Mouse (Mus musculus) lung, postnatal 36 days (tissue): Measurements from ENCODE around the gene C130026I21Rik.
"Not testable (repeated sequence)": the region's sequence is repeated elsewhere in the genome, so short reads cannot be mapped to it uniquely, and the experiment has no call there.

Experiments
- DNase-seq: peaks from one replicate; pipeline ENCODE4 v3.0.0; 2022; ENCODE audit warnings: mixed read lengths

C130026I21Rik gene

DNA sequence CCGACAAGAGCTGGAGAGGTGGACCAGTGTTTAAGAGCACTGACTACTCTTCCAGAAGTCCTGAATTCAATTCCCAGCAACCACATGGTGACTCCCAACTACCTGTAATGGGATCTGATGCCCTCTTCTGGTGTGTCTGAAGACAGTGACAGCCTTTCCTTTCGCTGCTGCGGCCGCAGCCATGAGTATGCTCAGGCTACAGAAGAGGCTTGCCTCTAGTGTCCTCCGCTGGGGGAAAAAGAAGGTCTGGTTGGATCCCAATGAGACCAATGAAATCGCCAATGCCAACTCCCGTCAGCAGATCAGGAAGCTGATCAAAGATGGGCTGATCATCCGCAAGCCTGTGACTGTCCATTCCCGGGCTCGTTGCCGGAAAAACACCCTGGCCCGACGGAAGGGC is 258.4 kb downstream of the C130026I21Rik start:
- not testable (repeated sequence) for DNase-seq

DNA sequence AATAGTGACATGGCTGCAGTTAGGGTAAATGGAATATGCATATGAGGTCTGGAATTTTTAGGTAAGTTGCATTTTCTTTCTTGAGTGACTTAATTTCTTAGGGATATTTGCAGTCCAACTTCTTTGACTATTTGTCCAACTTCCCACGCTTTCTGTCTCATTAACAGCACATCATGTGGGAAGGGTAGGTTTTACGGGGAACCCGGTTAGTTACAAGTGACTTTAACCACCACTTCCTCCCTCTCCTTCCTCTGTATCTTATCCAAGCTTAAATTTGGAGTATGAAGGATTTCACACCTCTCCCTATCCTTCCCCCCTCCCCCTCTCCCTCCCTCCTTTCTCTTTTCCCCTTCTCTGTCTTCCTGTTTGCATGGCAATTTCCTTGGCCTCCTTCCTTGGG is 259.4 kb downstream of the C130026I21Rik start:
- not testable (repeated sequence) for DNase-seq

DNA sequence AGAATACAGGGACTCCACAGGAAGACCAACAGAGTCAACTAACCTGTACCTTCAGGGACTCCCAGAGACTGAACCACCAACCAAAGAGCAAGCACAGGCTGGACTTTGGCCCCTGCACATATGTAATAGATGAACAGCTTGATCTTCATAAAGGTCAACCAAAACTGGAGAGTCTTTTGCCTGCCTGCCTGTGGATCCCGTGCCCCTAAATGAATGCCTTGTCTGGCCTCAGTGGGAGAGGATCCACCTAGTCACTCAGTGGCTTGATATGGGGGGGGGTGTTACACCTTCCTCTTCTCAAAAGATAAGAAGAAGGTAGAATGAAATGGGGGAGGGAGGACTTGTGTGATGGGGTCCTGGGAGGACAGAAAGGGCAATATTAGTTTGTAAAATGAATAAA is 262.6 kb downstream of the C130026I21Rik start:
- DNase-seq: not testable (repeated sequence)

DNA sequence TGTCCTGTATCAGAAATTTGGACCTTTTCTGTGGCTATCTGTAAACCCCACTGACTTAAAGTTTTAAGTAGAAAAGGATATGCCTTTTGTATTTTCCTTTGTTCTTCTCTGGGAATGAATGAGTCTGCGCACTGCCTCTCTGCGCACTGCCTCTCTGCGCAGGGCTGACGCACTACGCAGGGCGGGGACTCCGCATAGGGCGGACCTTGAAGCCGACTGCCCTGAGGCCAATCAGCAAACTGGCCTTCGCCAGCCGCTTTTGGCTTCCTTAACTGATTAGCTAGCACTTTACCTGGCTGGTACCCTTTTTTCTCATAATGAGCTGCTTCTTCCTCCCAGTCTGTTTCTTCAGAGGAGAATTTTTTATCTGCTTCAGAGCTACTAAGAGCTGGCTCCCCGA is 271.1 kb downstream of the C130026I21Rik start:
- not testable (repeated sequence) for DNase-seq

DNA sequence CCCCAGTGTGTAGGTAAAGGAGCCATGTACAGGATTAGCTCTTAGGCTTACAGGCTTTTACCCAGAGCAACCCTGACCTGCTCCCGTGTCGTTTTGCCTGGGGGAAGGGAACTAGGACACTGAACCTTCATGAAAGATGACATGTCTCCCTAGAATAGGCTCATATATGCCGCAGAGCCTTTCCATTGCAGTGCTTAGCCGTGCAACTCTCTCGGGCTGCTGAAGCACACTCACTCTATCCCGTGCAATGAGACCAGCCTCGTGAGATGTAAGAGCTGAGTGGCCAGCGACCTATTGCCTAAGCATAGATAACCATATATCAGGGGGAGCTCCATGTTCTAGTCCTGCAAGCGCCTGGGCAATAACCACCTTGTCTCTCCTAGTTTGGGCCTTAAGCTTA is 274.1 kb downstream of the C130026I21Rik start:
- not testable (repeated sequence) for DNase-seq

- not testable (repeated sequence) for DNase-seq
Observed at GRCm38 (mm10) chr1:84994461-84994860, 275.9 kb downstream of the C130026I21Rik start.

- DNase-seq: not testable (repeated sequence)
Observed at GRCm38 (mm10) chr1:84993688-84994319, 276.6 kb downstream of the C130026I21Rik start.

GRCm38 (mm10) chr1:84993235-84993634 is 277.1 kb downstream of the C130026I21Rik start:
- DNase-seq: not testable (repeated sequence)

- not testable (repeated sequence) for DNase-seq
Observed at GRCm38 (mm10) chr1:84992827-84993226, 277.5 kb downstream of the C130026I21Rik start.

DNA sequence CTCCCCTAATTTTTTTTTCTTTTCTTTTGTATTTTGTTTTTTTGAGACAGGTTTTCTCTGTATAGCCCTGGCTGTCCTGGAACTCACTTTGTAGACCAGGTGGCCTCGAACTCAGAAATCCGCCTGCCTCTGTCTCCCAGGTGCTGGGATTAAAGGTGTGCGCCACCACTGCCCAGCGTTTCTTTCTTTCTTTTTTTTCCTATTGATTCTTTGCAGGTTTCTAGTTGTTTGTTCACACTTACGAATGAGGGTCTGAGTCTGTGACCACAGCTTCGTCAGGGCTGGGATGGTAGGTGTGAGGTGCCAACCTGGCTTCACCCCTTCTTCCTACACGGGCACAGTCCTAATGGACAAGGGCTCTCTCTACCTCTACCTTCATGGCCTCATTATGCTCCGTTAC is 281.3 kb downstream of the C130026I21Rik start:
- not testable (repeated sequence) for DNase-seq

DNA sequence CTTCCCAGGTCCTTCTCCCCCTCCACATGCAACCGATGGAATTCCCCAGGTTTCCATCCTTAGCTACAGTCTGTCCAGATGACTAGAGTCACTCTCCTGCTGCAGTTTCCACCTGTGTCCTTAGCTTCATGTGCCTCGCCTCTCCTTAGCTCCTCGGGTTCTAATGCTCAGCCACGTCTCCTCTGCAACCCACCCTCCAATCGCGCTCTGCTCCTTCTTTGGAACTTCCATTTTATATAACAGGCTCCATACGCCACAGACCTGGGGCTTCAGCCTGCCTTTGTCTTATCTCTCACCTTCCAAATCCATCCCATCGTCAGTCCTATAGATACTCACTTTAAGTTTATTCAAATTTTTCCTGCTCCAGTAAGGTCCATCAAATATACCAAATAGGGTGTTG is 282.6 kb downstream of the C130026I21Rik start:
- not testable (repeated sequence) for DNase-seq

- DNase-seq: not testable (repeated sequence)
Observed at GRCm38 (mm10) chr1:84961779-84962178, 308.6 kb downstream of the C130026I21Rik start.

DNA sequence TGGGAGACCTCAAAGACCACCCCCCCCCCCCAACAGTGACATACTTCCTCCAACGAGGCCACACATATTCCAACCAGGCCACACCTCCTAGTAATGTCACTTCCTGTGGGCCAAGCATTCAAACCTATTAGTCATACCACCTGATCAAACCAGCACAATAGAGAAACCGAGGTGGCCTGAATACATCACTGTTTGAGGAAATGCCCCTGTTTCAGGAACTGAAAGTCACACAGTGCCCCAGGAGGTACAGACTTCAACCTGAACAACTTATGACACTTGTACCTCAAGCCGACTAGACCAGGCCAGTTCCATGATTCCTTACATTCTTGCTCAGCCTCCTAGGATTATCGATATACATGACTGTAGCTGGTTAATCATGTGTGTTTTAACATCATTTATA is 312.7 kb downstream of the C130026I21Rik start:
- DNase-seq: not testable (repeated sequence)

GRCm38 (mm10) chr1:84956771-84957170 is 313.6 kb downstream of the C130026I21Rik start:
- DNase-seq: not testable (repeated sequence)

- no peak for DNase-seq
Observed at GRCm38 (mm10) chr1:84952456-84953181, 317.7 kb downstream of the C130026I21Rik start.

DNA sequence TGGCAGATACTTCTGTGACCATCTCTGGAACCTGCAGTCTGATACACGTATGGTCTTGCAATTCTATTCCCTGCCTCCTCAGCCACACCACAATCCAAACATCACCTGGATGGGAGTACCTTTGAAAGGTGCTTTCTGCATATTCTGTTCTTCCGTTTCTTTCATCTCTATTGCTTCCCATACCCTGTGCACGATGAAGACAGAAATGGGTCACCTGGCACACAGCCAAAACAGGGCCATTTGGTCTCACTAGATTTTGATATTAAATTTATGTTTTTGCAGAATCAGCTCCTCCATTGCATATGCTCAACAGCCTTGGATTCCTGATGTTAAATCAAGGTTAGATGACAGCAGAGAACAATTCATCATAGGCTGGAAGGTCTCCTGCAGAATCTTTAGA is 318.8 kb downstream of the C130026I21Rik start:
- DNase-seq: no peak

GRCm38 (mm10) chr1:84947390-84947789 is 323.0 kb downstream of the C130026I21Rik start:
- no peak for DNase-seq

- DNase-seq: no peak
Observed at GRCm38 (mm10) chr1:84945950-84946349, 324.4 kb downstream of the C130026I21Rik start.

- DNase-seq: no peak
Observed at GRCm38 (mm10) chr1:84943549-84943948, 326.8 kb downstream of the C130026I21Rik start.
